Mouse (Mus musculus) forebrain, embryonic 16.5 days (tissue): ENCODE measurements at regions not wholly inside any gene's neighbourhood (a gene's known extent, or its start where the extent isn't known, plus 50 kb on each side); places are given as distances from the start of the nearest gene placed in this dataset.
A peak's percentile ranks its signal among the peaks of the same experiment; 100 is the strongest.

Source experiments
- ATAC-seq: fragments of 200-750 bp; cut with Nextera tagmentation; 2 replicates; pipeline ENCODE4 v1.8.0; 2017; ENCODE audit warnings: mild to moderate bottlenecking, moderate library complexity
- H3K27ac ChIP-seq: fragments of 300-500 bp; sonication (generic); 2 replicates; pipeline ENCODE4 v1.5.1; 2014; ENCODE audit warnings: low read length, control low read depth
- H3K27me3 ChIP-seq: fragments of 300-500 bp; sonication (generic); replicated peaks from 2 replicates; pipeline ENCODE4 v1.6.1; 2014; ENCODE audit warnings: low read length; ENCODE audit not compliant: control insufficient read depth, insufficient read depth
- H3K36me3 ChIP-seq: fragments of 300-500 bp; sonication (generic); 2 replicates; pipeline ENCODE4 v1.6.1; 2014; ENCODE audit not compliant: control insufficient read depth, insufficient read depth
- H3K4me1 ChIP-seq: fragments of 300-500 bp; sonication (generic); replicated peaks from 2 replicates; pipeline ENCODE4 v1.6.1; 2014; ENCODE audit warnings: low read length; ENCODE audit not compliant: control insufficient read depth, insufficient read depth
- H3K4me2 ChIP-seq: fragments of 300-500 bp; sonication (generic); 2 replicates; pipeline ENCODE4 v1.6.1; 2014; ENCODE audit warnings: mild to moderate bottlenecking, low read length, control low read depth
- H3K4me3 ChIP-seq: fragments of 300-500 bp; sonication (generic); replicated peaks from 2 replicates; pipeline ENCODE4 v1.5.1; 2014; ENCODE audit warnings: mild to moderate bottlenecking, low read length, control low read depth
- H3K9ac ChIP-seq: fragments of 300-500 bp; sonication (generic); replicated peaks from 2 replicates; pipeline ENCODE4 v1.6.1; 2014; ENCODE audit warnings: low read depth, low read length, control low read depth
- H3K9me3 ChIP-seq: fragments of 300-500 bp; sonication (generic); 2 replicates; pipeline ENCODE4 v1.6.1; 2016; ENCODE audit warnings: low read length; ENCODE audit not compliant: control insufficient read depth
- WGBS: fragments of 180-500 bp; shearing (Covaris S2); extraction: QIAGEN DNeasy Blood & Tissue Kit; methylation state at CpG from one replicate; pipeline ENCODE4 v1.1.7; 2014; 5-methylcytosine and 5-hydroxymethylcytosine counted together

DNA sequence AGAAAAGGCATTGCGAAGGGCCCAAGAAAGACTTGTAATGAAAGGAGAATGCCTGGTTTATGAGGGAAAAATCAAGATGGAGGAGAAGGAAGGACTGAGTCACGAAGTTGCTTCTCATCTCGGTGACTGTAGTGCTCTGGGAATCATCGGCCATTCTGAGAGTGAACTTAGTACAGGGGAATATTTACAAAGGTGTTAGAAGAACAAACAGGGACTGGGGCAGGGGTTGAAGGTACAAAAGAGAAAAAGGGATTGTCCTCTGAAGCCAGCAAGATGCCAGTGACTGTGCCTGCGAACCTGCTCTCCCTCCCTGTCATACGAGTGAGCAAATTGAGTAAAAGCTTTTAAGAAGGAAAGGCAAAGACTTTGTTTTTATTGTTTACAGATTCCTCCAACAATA, 78.1 kb upstream of the Ywhaq start:
- no peak overlapping the region for H3K9ac ChIP-seq
- no peak overlapping the region for H3K4me2 ChIP-seq
- no peak overlapping the region for H3K27ac ChIP-seq
- no peak for ATAC-seq
- no peaks in the 10 kb centered on the region for H3K36me3 ChIP-seq
- H3K4me3 ChIP-seq, result no peak overlapping the region
- no peaks in the 10 kb centered on the region for H3K9me3 ChIP-seq
- peaks cover 5% of the 10 kb centered on the region; the same call in 1 of the 2 replicates for H3K4me1 ChIP-seq
- no peaks in the 10 kb centered on the region for H3K27me3 ChIP-seq
- 93% methylated on average over 6 of the region's 6 CpGs for WGBS

DNA sequence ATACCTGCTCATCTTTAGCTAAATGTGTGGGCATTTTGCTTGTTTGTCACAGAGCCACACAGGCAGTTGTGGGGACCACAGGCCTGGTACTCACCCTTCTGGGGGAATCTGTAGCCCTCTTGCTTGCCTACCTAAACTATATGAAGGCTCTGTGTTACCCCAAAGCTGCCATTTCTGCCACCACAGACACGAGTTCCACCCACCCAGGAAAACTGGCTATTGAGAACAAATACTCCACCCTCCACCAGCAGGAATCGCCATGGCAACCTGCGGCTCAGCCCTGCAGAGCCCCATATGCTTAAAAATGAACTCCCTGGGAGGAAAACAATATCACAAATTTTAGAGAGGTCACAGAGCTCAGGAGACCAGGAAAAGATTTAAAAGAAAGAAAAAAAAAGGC, 76.0 kb upstream of the Ywhaq start:
- peak; percentile 52; the same call in 1 of the 2 replicates for ATAC-seq
- 25% methylated on average over 3 of the region's 3 CpGs for WGBS
- Histone ChIP-seq H3K27ac (no peak overlapping the region), H3K36me3 (no peaks in the 10 kb centered on the region), H3K27me3 (no peaks in the 10 kb centered on the region), H3K4me1 (peaks cover 5% of the 10 kb centered on the region; the same call in 1 of the 2 replicates), H3K4me2 (no peak overlapping the region), H3K9ac (no peak overlapping the region), H3K9me3 (no peaks in the 10 kb centered on the region), H3K4me3 (no peak overlapping the region)

DNA sequence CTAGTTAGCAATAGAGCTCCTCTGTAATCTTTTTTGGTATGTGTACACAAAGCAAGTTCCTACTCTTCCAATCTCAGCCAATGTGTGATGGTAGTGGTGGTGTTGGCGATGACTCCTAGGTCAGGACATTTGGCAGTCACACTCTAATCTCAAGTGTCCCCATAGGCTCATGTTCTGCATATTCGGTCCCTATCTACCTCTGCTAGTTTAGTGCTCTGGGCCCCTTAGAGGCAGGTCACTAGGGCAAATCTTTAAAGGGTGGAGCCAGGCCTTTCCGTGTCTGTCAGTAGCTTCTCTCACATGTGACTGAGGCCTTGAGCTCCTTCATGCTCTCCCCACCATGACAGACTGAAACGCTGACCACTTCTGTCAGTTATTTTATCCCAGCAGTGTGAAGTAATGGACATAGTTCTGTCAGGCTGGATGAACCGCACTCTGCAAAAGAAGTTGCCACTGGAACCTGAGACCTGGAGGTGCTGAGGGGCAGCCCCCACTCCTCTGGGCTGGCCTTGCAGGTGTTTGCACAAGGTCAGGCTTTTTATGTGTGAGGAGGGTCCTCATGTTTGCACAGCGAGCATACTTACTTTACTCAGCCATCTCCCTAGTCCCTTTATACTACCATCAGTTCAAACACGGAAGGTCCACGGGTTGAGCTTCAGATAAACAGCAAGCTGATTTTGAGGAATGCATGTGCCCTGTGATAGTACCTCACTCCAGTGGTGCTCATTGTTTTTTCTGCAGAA, 75.3 kb upstream of the Ywhaq start:
- Histone ChIP-seq H3K27ac (no peak overlapping the region), H3K9me3 (no peaks in the 10 kb centered on the region), H3K36me3 (no peaks in the 10 kb centered on the region), H3K27me3 (no peaks in the 10 kb centered on the region), H3K4me2 (no peak overlapping the region), H3K4me3 (no peak overlapping the region), H3K4me1 (peaks cover 5% of the 10 kb centered on the region; the same call in 1 of the 2 replicates), H3K9ac (no peak overlapping the region)
- 80% methylated on average over 8 of the region's 8 CpGs for WGBS
- no peak for ATAC-seq

DNA sequence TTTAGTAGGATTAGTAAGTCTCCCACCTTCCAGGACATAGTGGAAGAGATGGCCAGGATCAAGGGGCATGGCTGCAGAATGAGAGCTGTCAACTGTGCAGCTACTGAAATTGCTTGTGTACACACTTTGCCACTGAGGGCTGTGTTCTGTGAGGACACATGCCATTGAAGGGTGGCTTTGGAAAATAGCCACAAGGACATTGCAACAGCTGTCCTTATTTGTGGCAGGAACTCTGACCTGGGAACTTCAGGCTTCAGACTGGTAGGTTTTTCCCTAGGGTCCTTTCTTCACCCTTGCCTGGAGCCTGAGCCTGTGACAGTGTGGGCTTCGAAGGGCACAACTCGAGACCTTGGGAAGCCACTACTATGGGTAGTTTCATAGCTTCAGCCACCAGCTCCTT, 64.2 kb upstream of the Ywhaq start:
- Histone ChIP-seq H3K27ac (no peak overlapping the region), H3K36me3 (no peaks in the 10 kb centered on the region), H3K4me3 (no peak overlapping the region), H3K9ac (no peak overlapping the region), H3K9me3 (no peaks in the 10 kb centered on the region), H3K27me3 (no peaks in the 10 kb centered on the region), H3K4me2 (no peak overlapping the region), H3K4me1 (no peaks in the 10 kb centered on the region)
- 82% methylated on average over 2 of the region's 2 CpGs for WGBS
- ATAC-seq, result no peak

DNA sequence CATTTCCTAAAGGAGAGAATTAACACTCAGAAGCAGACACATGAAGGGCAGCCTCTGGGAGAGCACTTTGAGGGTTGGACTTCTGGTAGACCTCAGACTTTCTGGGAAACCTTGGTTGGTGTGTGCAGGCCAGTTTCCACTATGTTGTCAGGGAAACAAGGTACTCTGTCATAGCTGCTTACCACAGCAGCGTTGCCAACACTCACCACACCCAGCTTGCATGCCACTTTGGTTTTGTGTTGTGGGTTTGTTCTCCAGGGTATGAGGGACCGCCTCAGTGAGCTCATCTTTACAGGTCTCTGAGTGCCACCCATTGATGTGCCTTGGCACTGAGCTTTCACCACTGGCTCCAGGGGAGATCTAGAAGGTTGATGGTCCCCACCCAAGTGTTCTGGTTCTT, 62.8 kb upstream of the Ywhaq start:
- WGBS, result 86% methylated on average over 2 of the region's 2 CpGs
- H3K9me3 ChIP-seq, result no peaks in the 10 kb centered on the region
- ATAC-seq, result no peak
- H3K27me3 ChIP-seq, result no peaks in the 10 kb centered on the region
- no peak overlapping the region for H3K4me2 ChIP-seq
- no peak overlapping the region for H3K4me3 ChIP-seq
- H3K27ac ChIP-seq, result no peak overlapping the region
- H3K9ac ChIP-seq, result no peak overlapping the region
- no peaks in the 10 kb centered on the region for H3K36me3 ChIP-seq
- no peaks in the 10 kb centered on the region for H3K4me1 ChIP-seq

DNA sequence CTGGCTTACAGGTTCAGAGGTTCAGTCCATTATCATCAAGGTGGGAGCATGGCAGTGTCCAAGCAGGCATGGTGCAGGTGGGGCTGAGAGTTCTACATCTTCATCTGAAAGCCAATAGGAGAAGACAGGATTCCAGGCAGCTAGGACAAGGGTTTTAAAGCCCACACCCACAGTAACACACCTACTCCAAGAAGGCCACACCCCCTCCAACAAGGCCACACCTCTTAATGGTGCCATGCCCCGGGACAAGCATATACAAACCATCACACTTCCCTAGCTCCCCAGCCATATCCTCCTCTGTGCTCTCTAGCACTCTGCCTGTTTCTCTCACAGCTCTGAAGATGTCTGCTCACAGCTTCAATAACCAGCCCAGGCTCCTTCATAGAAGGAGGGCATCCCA, 61.8 kb upstream of the Ywhaq start:
- no peaks in the 10 kb centered on the region for H3K36me3 ChIP-seq
- no peak overlapping the region for H3K27ac ChIP-seq
- no peaks in the 10 kb centered on the region for H3K27me3 ChIP-seq
- WGBS, result 71% methylated on average over 1 of the region's 1 CpGs
- no peak for ATAC-seq
- H3K4me2 ChIP-seq, result no peak overlapping the region
- H3K9ac ChIP-seq, result no peak overlapping the region
- no peak overlapping the region for H3K4me3 ChIP-seq
- no peaks in the 10 kb centered on the region for H3K4me1 ChIP-seq
- no peaks in the 10 kb centered on the region for H3K9me3 ChIP-seq

DNA sequence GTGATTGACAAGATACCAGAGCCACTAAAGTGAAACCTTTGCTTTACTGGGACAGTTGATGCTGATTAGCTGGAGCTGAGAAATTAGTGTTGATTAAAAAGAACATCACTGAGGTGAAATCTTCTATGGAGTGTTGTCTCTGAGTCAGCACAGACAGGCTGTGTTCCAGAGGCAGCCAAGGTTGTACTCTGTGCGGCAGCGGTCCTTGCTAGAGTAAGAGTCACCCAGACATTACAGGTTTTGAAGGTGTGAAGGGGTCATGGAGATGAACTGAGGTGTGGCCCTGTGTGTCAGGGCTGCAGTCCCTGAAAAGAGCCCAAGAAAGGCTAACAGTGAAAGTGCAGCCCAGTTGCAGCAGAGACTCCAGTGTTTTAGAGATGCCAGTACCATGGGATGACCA, 59.1 kb upstream of the Ywhaq start:
- H3K27me3 ChIP-seq, result no peaks in the 10 kb centered on the region

DNA sequence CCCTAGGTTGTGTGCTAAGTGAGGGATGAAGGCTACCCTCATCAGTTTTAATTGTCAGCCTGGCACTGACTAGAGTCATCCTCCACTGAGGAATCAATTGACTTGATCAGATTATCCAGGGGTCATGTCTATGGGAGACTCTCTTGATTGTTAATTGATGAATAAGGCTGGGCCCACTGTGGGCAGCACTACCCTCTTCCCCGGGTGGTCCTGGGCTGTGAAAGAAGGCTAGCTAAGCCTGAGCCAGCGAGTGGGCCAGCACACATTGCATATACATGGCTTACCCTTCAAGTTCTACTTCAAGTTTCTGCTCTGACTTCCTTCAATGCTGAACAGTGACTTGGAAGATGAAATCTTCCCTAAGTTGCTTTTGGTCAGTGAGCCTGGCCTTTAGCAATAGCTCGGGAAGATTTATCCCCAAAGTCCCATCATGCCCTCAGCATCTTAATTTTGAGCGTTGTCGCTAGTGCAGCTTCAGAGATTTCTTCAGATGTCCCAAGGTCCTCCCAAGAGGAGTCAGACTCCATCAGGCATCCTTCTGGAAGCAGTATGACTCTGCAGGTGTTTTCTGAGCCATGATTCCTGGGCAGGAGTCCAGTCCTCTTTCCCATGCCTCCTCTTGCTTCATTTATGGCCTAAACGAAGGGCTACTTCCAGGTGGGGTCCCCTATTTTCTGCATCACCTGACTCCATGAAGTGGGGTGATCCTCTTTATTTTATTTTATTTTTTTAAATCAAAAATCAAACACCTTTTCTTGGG, 55.7 kb upstream of the Ywhaq start:
- H3K27me3 ChIP-seq, result no peaks in the 10 kb centered on the region
- no peak overlapping the region for H3K27ac ChIP-seq
- 85% methylated on average over 6 of the region's 6 CpGs for WGBS
- H3K4me1 ChIP-seq, result no peaks in the 10 kb centered on the region
- no peak overlapping the region for H3K4me3 ChIP-seq
- no peaks in the 10 kb centered on the region for H3K9me3 ChIP-seq
- ATAC-seq, result no peak
- H3K9ac ChIP-seq, result no peak overlapping the region
- H3K36me3 ChIP-seq, result no peaks in the 10 kb centered on the region
- no peak overlapping the region for H3K4me2 ChIP-seq

More for the DNA sequence above, 59.1 kb upstream of the Ywhaq start:
- H3K4me1 ChIP-seq, result no peaks in the 10 kb centered on the region
- H3K4me3 ChIP-seq, result no peak overlapping the region
- H3K27ac ChIP-seq, result no peak overlapping the region
- WGBS, result 93% methylated on average over 2 of the region's 2 CpGs
- no peaks in the 10 kb centered on the region for H3K9me3 ChIP-seq
- no peak for ATAC-seq
- H3K36me3 ChIP-seq, result no peaks in the 10 kb centered on the region
- no peak overlapping the region for H3K4me2 ChIP-seq
- no peak overlapping the region for H3K9ac ChIP-seq

DNA sequence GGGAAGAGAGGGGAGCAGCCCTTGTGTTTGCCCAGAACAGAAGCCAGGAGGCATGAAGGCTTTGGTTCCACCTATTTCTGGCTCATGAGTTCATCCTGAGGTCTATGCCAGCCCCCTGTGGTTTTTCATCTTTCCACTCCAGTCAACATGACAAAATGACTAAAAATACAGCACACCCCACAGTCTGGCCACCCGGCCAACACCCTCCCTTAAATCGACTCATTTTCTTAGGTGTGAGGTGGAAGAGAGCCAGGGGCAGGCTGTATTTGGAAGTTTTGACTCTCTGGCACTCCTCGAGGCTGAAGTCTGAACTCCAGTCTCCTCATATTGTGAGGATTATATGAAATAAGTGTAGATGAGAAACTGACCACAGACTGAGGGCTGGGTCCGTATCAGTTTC, 55.0 kb upstream of the Ywhaq start:
- Histone ChIP-seq H3K36me3 (no peaks in the 10 kb centered on the region), H3K4me1 (no peaks in the 10 kb centered on the region), H3K4me3 (no peak overlapping the region), H3K9ac (no peak overlapping the region), H3K27me3 (no peaks in the 10 kb centered on the region), H3K4me2 (no peak overlapping the region), H3K9me3 (no peaks in the 10 kb centered on the region), H3K27ac (no peak overlapping the region)
- 62% methylated on average over 4 of the region's 4 CpGs for WGBS
- no peak for ATAC-seq
